ENCODE assay signal across 8 mouse cellular contexts in the genomic region with DNA sequence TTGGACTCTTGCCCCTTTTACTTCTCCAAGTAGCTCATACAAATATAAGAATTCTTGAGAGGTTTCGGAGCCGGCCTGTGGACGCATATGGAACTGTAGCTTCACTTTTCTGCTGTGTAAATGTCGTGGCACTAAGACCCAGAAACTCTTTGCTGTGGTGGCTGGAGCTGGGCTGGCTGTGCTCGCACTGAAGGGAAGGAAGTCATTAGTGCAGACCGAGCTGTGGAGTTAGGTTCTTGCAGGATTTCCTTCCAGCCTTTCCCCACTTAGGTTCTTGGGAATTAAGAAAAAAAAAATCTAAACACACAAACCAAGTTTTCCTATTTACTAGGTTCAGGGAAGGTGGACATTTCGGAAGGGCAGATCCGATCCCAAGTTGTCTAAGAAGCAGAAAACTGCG.
DNase-seq lines count a peak whose midpoint lies in the region; ATAC-seq and TF ChIP-seq lines count a peak whose summit lies in the region.

No protein-coding gene starts in this region.

- peaks cover 7% of the 10 kb centered on the region for H3K79me2 ChIP-seq in myocyte (ENCODE audit: control insufficient read depth, insufficient read depth)

- peak; percentile 69 for DNase-seq in CD4-positive helper T cell, adult 2 months (ENCODE audit: low read depth, low spot score)
- peak; percentile 48 for DNase-seq in cerebellum, adult 11 months
- peak; percentile 93 for DNase-seq in forebrain, embryonic 14.5 days (ENCODE audit: low spot score)
- peak; percentile 85 for DNase-seq in kidney, postnatal 10 days
- peak; percentile 42 to 68 for DNase-seq in spleen, postnatal 4 days (ENCODE audit: low spot score in 2 of 2)

- peak overlapping the region; percentile 88 for H3K9ac ChIP-seq in forebrain, embryonic 14.5 days (ENCODE audit: low read length)
- H3K9ac ChIP-seq in heart, embryonic 16.5 days (ENCODE audit: low read length) = peak overlapping the region; percentile 84
- no peak overlapping the region for H3K9ac ChIP-seq in liver, embryonic 12.5 days

- H3K27me3 ChIP-seq in forebrain, embryonic 14.5 days (replicated peaks; ENCODE audit: control insufficient read depth, insufficient read depth, low read length) = no peaks in the 10 kb centered on the region
- no peaks in the 10 kb centered on the region; the same call in 1 of the 2 replicates for H3K27me3 ChIP-seq in heart, embryonic 16.5 days (ENCODE audit: control insufficient read depth, insufficient read depth, low read length)
- H3K27me3 ChIP-seq in liver, embryonic 12.5 days (replicated peaks) = peaks cover 55% of the 10 kb centered on the region
- H3K27me3 ChIP-seq in myocyte (ENCODE audit: control insufficient read depth, insufficient read depth, insufficient read length) = no peaks in the 10 kb centered on the region

- peak overlapping the region; percentile 83 for H3ac ChIP-seq in myocyte (ENCODE audit: control insufficient read depth, insufficient read length)

- H3K4me1 ChIP-seq in forebrain, embryonic 14.5 days (ENCODE audit: control insufficient read depth, insufficient read depth, low read length) = peaks cover 9% of the 10 kb centered on the region
- peaks cover 18% of the 10 kb centered on the region for H3K4me1 ChIP-seq in heart, embryonic 16.5 days (ENCODE audit: control insufficient read depth, insufficient read depth, low read length)
- H3K4me1 ChIP-seq in liver, embryonic 12.5 days = no peaks in the 10 kb centered on the region

- H3K36me3 ChIP-seq in forebrain, embryonic 14.5 days (ENCODE audit: control insufficient read depth, insufficient read depth, low read length) = no peaks in the 10 kb centered on the region
- 0 out of 2 replicates have a peak, but pooled peaks cover 3% of the 10 kb centered on the region for H3K36me3 ChIP-seq in heart, embryonic 16.5 days (ENCODE audit: control insufficient read depth, insufficient read depth)
- no peaks in the 10 kb centered on the region for H3K36me3 ChIP-seq in liver, embryonic 12.5 days
- H3K36me3 ChIP-seq in myocyte (ENCODE audit: control insufficient read depth, insufficient read depth) = no peaks in the 10 kb centered on the region

- H3K4me3 ChIP-seq in forebrain, embryonic 14.5 days (ENCODE audit: low read depth, low read length) = peak overlapping the region; percentile 71
- H3K4me3 ChIP-seq in heart, embryonic 16.5 days (ENCODE audit: low read length) = peak overlapping the region; percentile 80
- peak overlapping the region; percentile 59 for H3K4me3 ChIP-seq in liver, embryonic 12.5 days
- H3K4me3 ChIP-seq in myocyte = peak overlapping the region; percentile 51

- H3K9me3 ChIP-seq in forebrain, embryonic 14.5 days (replicated peaks; ENCODE audit: control insufficient read depth, low read length) = no peaks in the 10 kb centered on the region
- H3K9me3 ChIP-seq in heart, embryonic 16.5 days (replicated peaks; ENCODE audit: control insufficient read depth, low read length) = 0 out of 2 replicates have a peak, but pooled peaks cover 2% of the 10 kb centered on the region
- no peaks in the 10 kb centered on the region for H3K9me3 ChIP-seq in liver, embryonic 12.5 days (replicated peaks)

- ATAC-seq in forebrain, embryonic 14.5 days = peak; percentile 78
- peak; percentile 78 for ATAC-seq in heart, embryonic 16.5 days (replicated peaks; ENCODE audit: extremely low read depth, insufficient read depth, low FRiP score)
- no peak for ATAC-seq in liver, embryonic 12.5 days

- WGBS in forebrain, embryonic 14.5 days = 2% methylated on average over 9 of the region's 9 CpGs
- under 1% methylated on average over 9 of the region's 9 CpGs for WGBS in heart, embryonic 16.5 days
- WGBS in liver, embryonic 12.5 days (ENCODE audit: insufficient replicate concordance) = 2% methylated on average over 9 of the region's 9 CpGs

- peak overlapping the region; percentile 89 for H3K27ac ChIP-seq in forebrain, embryonic 14.5 days (ENCODE audit: low read depth, low read length)
- peak overlapping the region; percentile 91 for H3K27ac ChIP-seq in heart, embryonic 16.5 days (ENCODE audit: low read length)
- 0 out of 2 replicates have a peak overlapping the region, but pooled peaks have one; percentile 52 for H3K27ac ChIP-seq in liver, embryonic 12.5 days

- peak; percentile 67 for TF ChIP-seq POLR2A in myocyte (IDR thresholded peaks at IDR 0.05; ENCODE audit: insufficient read length, low read depth)

- peak overlapping the region; percentile 81 for H3K4me2 ChIP-seq in forebrain, embryonic 14.5 days (ENCODE audit: low read length)
- H3K4me2 ChIP-seq in heart, embryonic 16.5 days (ENCODE audit: low read depth, low read length) = peak overlapping the region; percentile 97
- H3K4me2 ChIP-seq in liver, embryonic 12.5 days = peak overlapping the region; percentile 70
- peak overlapping the region; percentile 56 for H3K4me2 ChIP-seq in myocyte (ENCODE audit: low read depth)

TF ChIP-seq in myocyte, 11 proteins besides CTCF, POLR2A, EP300 and RAD21:
- TF ChIP-seq POLR2AphosphoS2 (IDR thresholded peaks at IDR 0.05; ENCODE audit: insufficient read length, low read depth) (peak; percentile 69), MYOG (IDR thresholded peaks at IDR 0.05; ENCODE audit: control insufficient read depth in 1 of 3, insufficient read depth in 1 of 3, insufficient read length in 2 of 3, low read depth in 2 of 3) (no peak)
